8 mouse cellular contexts compared by ENCODE assay signal in the genomic region with DNA sequence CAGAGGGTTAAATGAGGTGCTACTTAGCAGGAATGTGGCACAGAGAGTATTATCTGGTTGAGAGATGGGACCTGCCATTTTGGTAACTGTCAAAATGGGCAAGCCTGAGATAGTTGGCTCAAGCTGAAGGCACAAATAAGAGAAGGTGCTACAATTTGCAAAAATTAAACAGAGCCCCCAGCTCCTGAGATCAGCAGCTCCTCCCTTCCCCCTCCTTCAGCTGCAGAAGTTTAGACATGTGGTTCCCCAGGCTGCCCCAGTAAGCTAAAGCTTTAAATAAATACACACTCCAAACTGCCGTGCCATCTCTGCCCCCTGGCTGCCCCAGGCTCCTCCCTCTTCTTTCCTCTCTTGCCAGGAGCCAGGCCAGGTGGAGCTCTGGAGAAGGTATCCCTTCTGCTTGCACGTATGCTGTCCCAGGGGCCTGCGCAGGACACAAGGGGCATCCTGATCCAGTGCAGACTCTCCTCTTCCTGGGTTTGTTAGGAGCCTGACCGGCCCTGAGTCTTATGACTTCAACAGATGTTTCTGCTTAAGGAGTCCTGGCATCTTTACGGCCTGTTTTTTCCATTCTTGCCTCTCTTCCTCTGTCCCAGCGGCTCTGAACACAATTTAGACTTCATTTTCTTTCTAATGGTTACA.
DNase-seq lines count a peak whose midpoint lies in the region; ATAC-seq and TF ChIP-seq lines count a peak whose summit lies in the region.

No protein-coding gene starts in this region.

- no peak for ATAC-seq in hindbrain, embryonic 14.5 days (ENCODE audit: low FRiP score)
- no peak for ATAC-seq in hindbrain, postnatal 0 days
- no peak for ATAC-seq in midbrain, embryonic 16.5 days

- no peak overlapping the region for H3K4me2 ChIP-seq in hindbrain, embryonic 14.5 days (replicated peaks)
- H3K4me2 ChIP-seq in hindbrain, postnatal 0 days (ENCODE audit: low read depth, low read length) = no peak overlapping the region
- no peak overlapping the region for H3K4me2 ChIP-seq in midbrain, embryonic 16.5 days (ENCODE audit: low read length)

- H3K9ac ChIP-seq in hindbrain, embryonic 14.5 days = no peak overlapping the region
- H3K9ac ChIP-seq in hindbrain, postnatal 0 days (replicated peaks; ENCODE audit: low read length) = no peak overlapping the region
- no peak overlapping the region for H3K9ac ChIP-seq in midbrain, embryonic 16.5 days (ENCODE audit: low read depth, low read length)

- peak; percentile 45 for DNase-seq in hindbrain, embryonic 10.5 days (ENCODE audit: low spot score)
- no peak for DNase-seq in hindbrain, embryonic 14.5 days (ENCODE audit: low spot score)
- peak; percentile 50 to 61 for DNase-seq in gastrocnemius, adult 8-10 months (ENCODE audit: low spot score in 2 of 2)
- no peak for DNase-seq in hindbrain, postnatal 0 days (ENCODE audit: low spot score)
- no peak for DNase-seq in adrenal gland, adult 18-20 months (ENCODE audit: low spot score in 2 of 2)
- DNase-seq in ovary, postnatal 36 days (ENCODE audit: low spot score) = no peak
- no peak for DNase-seq in right cerebral cortex, adult 18-20 months

- peak overlapping the region; percentile 96 for H3K27ac ChIP-seq in hindbrain, embryonic 10.5 days
- no peak overlapping the region for H3K27ac ChIP-seq in hindbrain, embryonic 14.5 days
- H3K27ac ChIP-seq in hindbrain, postnatal 0 days = peak overlapping the region; percentile 1; the same call in 1 of the 2 replicates
- 0 out of 2 replicates have a peak overlapping the region, but pooled peaks have one; percentile 13 for H3K27ac ChIP-seq in midbrain, embryonic 16.5 days (ENCODE audit: low read length)

- H3K4me1 ChIP-seq in hindbrain, embryonic 10.5 days (replicated peaks) = peaks cover 82% of the 10 kb centered on the region
- peaks cover 51% of the 10 kb centered on the region for H3K4me1 ChIP-seq in hindbrain, embryonic 14.5 days (replicated peaks; ENCODE audit: control insufficient read depth, insufficient read depth, low read length)
- H3K4me1 ChIP-seq in hindbrain, postnatal 0 days (ENCODE audit: insufficient read depth, low read length) = peaks cover 28% of the 10 kb centered on the region
- H3K4me1 ChIP-seq in midbrain, embryonic 16.5 days (ENCODE audit: control insufficient read depth, insufficient read depth, low read length) = peaks cover 33% of the 10 kb centered on the region

- H3K4me3 ChIP-seq in hindbrain, embryonic 10.5 days = no peak overlapping the region
- no peak overlapping the region for H3K4me3 ChIP-seq in hindbrain, embryonic 14.5 days (replicated peaks; ENCODE audit: low read length)
- no peak overlapping the region for H3K4me3 ChIP-seq in hindbrain, postnatal 0 days (ENCODE audit: low read length)
- no peak overlapping the region for H3K4me3 ChIP-seq in midbrain, embryonic 16.5 days (ENCODE audit: low read depth, low read length)

- TF ChIP-seq CTCF in hindbrain, postnatal 0 days (IDR thresholded peaks at IDR 0.05; ENCODE audit: low read depth) = no peak

- H3K9me3 ChIP-seq in hindbrain, embryonic 10.5 days = no peaks in the 10 kb centered on the region
- H3K9me3 ChIP-seq in hindbrain, embryonic 14.5 days (ENCODE audit: control insufficient read depth, low read length) = no peaks in the 10 kb centered on the region
- no peaks in the 10 kb centered on the region for H3K9me3 ChIP-seq in hindbrain, postnatal 0 days (ENCODE audit: low read length)
- H3K9me3 ChIP-seq in midbrain, embryonic 16.5 days (replicated peaks; ENCODE audit: control insufficient read depth, low read length, poor library complexity, severe bottlenecking) = no peaks in the 10 kb centered on the region

- WGBS in hindbrain, embryonic 10.5 days = 60% methylated on average over 6 of the region's 6 CpGs
- WGBS in hindbrain, embryonic 14.5 days = 56% methylated on average over 6 of the region's 6 CpGs
- WGBS in hindbrain, postnatal 0 days = 45% methylated on average over 6 of the region's 6 CpGs
- 52% methylated on average over 6 of the region's 6 CpGs for WGBS in midbrain, embryonic 16.5 days

- no peaks in the 10 kb centered on the region for H3K27me3 ChIP-seq in hindbrain, embryonic 10.5 days (ENCODE audit: insufficient read depth, poor library complexity, severe bottlenecking)
- H3K27me3 ChIP-seq in hindbrain, embryonic 14.5 days (ENCODE audit: control insufficient read depth, insufficient read depth, low read length) = no peaks in the 10 kb centered on the region
- H3K27me3 ChIP-seq in hindbrain, postnatal 0 days (ENCODE audit: insufficient read depth, low read length) = no peaks in the 10 kb centered on the region
- H3K27me3 ChIP-seq in midbrain, embryonic 16.5 days (ENCODE audit: control insufficient read depth, insufficient read depth, low read depth, low read length) = no peaks in the 10 kb centered on the region

- no peaks in the 10 kb centered on the region for H3K36me3 ChIP-seq in hindbrain, embryonic 10.5 days
- H3K36me3 ChIP-seq in hindbrain, embryonic 14.5 days (replicated peaks; ENCODE audit: control insufficient read depth, insufficient read depth) = no peaks in the 10 kb centered on the region
- no peaks in the 10 kb centered on the region for H3K36me3 ChIP-seq in hindbrain, postnatal 0 days (ENCODE audit: insufficient read depth, low read length)
- no peaks in the 10 kb centered on the region for H3K36me3 ChIP-seq in midbrain, embryonic 16.5 days (ENCODE audit: control insufficient read depth, insufficient read depth, low read length)

Comparison
In these comparisons a context has a peak if more than half of its experiments do, and no peak if none do; other contexts are left out.
1. DNase-seq: peak in hindbrain, embryonic 10.5 days (single experiment) and gastrocnemius, adult 8-10 months (2 of 2); none in hindbrain, embryonic 14.5 days (single experiment), hindbrain, postnatal 0 days (single experiment), adrenal gland, adult 18-20 months (0 of 2), ovary, postnatal 36 days (single experiment) and right cerebral cortex, adult 18-20 months (single experiment).